Comparison of ENCODE assay signal across 8 mouse cellular contexts in genomic region chr1:77516203-77516991, GRCm38 (mm10). TPM values are rescaled to one million over a fixed set of nuclear protein-coding genes. Genes with fewer than 3 reads are reported as not detected.
A peak's percentile ranks its signal among the peaks of the same experiment; 100 is the strongest.
DNase-seq lines count a peak whose midpoint lies in the region; ATAC-seq lines count a peak whose summit lies in the region.

No protein-coding gene starts in this region.

- peak overlapping the region; percentile 93 for H3K4me2 ChIP-seq in hindbrain, embryonic 12.5 days (replicated peaks)

- peak overlapping the region; percentile 53 for H3K4me3 ChIP-seq in hindbrain, embryonic 12.5 days

- peak overlapping the region; percentile 87 for H3K27ac ChIP-seq in hindbrain, embryonic 12.5 days

- H3K4me1 ChIP-seq in hindbrain, embryonic 12.5 days: peaks cover 26% of the 10 kb centered on the region

- DNase-seq in NIH3T3 (ENCODE audit: low read depth): peak; percentile 95
- peak; percentile 97 to 98 for DNase-seq in cerebellum, postnatal 10 days
- DNase-seq in frontal cortex, postnatal 14 days (ENCODE audit: low spot score in 2 of 2): peak; percentile 86 to 97
- peak; percentile 98 to 99 for DNase-seq in layer of hippocampus, postnatal 25 days (ENCODE audit: extremely low spot score in 1 of 2, low spot score in 1 of 2)
- peak; percentile 94 for DNase-seq in lung, postnatal 10 days
- DNase-seq in ovary, postnatal 36 days (ENCODE audit: low spot score): peak; percentile 90
- peak; percentile 20 to 64 for DNase-seq in thymus, postnatal 10 days (ENCODE audit: low spot score in 2 of 2)

- H3K27me3 ChIP-seq in hindbrain, embryonic 12.5 days: peaks cover 4% of the 10 kb centered on the region

- H3K36me3 ChIP-seq in hindbrain, embryonic 12.5 days: no peaks in the 10 kb centered on the region

- ATAC-seq in hindbrain, embryonic 12.5 days (ENCODE audit: low FRiP score): peak; percentile 46

- WGBS in hindbrain, embryonic 12.5 days: under 1% methylated on average over 36 of the region's 36 CpGs

- H3K9ac ChIP-seq in hindbrain, embryonic 12.5 days: peak overlapping the region; percentile 65

- H3K9me3 ChIP-seq in hindbrain, embryonic 12.5 days (replicated peaks): no peaks in the 10 kb centered on the region

RNA-seq across cellular contexts. Expression of gene Epha4, which starts 1.5 kb away (rescaled TPM):
- polyA plus RNA-seq in hindbrain, embryonic 12.5 days (2016; fragmentation: Nextera tagmentation; extraction: Ambion mirVana): 34.5 and 37.0 TPM in 2 replicates
- total RNA-seq in layer of hippocampus, postnatal 25 days (2021): 100 to 1,000 TPM; 291 to 351 TPM

Comparison
In these comparisons a context has a peak if more than half of its experiments do, and no peak if none do; other contexts are left out.
1. Peak in every context shown above with its lines: DNase-seq, ATAC-seq, H3K4me3 ChIP-seq and H3K27ac ChIP-seq.
2. DNase-seq: peak in every context shown above with its lines; median percentile 98 in layer of hippocampus, postnatal 25 days; 98 in cerebellum, postnatal 10 days; 95 in NIH3T3; 94 in lung, postnatal 10 days; 92 in frontal cortex, postnatal 14 days; 90 in ovary, postnatal 36 days; 42 in thymus, postnatal 10 days.